Mouse (Mus musculus) ZHBTc4 (cell line): ENCODE data around the gene Golga2.
"Not testable (repeated sequence)": the region's sequence is repeated elsewhere in the genome, so short reads cannot be mapped to it uniquely, and the experiment has no call there.

Experiments
- DNase-seq: peaks from one replicate; pipeline ENCODE4 v3.0.0-alpha.2; 2011; ENCODE audit warnings: low read depth, low spot score

The Golga2 gene

GRCm38 (mm10) chr2:32288371-32288931 lies 1.3 kb downstream of the Golga2 start:
- DNase-seq = no peak

GRCm38 (mm10) chr2:32289578-32289977 lies 2.4 kb downstream of the Golga2 start:
- peak; percentile 80 for DNase-seq

GRCm38 (mm10) chr2:32294348-32294747 lies 7.2 kb downstream of the Golga2 start:
- DNase-seq = no peak

GRCm38 (mm10) chr2:32295285-32295684 lies 8.1 kb downstream of the Golga2 start:
- no peak for DNase-seq

- DNase-seq = not testable (repeated sequence)
These were observed 8.7 kb downstream of the Golga2 start for GRCm38 (mm10) chr2:32295842-32296241.

- DNase-seq = no peak
These were observed 12.3 kb downstream of the Golga2 start for GRCm38 (mm10) chr2:32299469-32299868.

- peak; percentile 28 for DNase-seq
These were observed 15.8 kb downstream of the Golga2 start for GRCm38 (mm10) chr2:32302952-32303351.

- peak; percentile 78 for DNase-seq
These were observed 17.1 kb downstream of the Golga2 start for GRCm38 (mm10) chr2:32304145-32304832.

- DNase-seq = no peak
These were observed 18.5 kb downstream of the Golga2 start for GRCm38 (mm10) chr2:32305668-32306067.

GRCm38 (mm10) chr2:32306176-32306575 lies 19.0 kb downstream of the Golga2 start:
- no peak for DNase-seq

GRCm38 (mm10) chr2:32307247-32307798 lies 20.1 kb downstream of the Golga2 start:
- no peak for DNase-seq

- DNase-seq = peak; percentile 79
These were observed 21.0 kb downstream of the Golga2 start for GRCm38 (mm10) chr2:32307941-32308760.

GRCm38 (mm10) chr2:32308870-32309568 lies 21.8 kb downstream of the Golga2 start:
- no peak for DNase-seq

GRCm38 (mm10) chr2:32310096-32310845 lies 23.1 kb downstream of the Golga2 start:
- DNase-seq = no peak

GRCm38 (mm10) chr2:32311443-32312317 lies 24.5 kb downstream of the Golga2 start:
- DNase-seq = no peak

- peak; percentile 96 for DNase-seq
These were observed 25.3 kb downstream of the Golga2 start for GRCm38 (mm10) chr2:32312318-32312964.

GRCm38 (mm10) chr2:32314831-32315230 lies 27.6 kb downstream of the Golga2 start:
- DNase-seq = no peak

- DNase-seq = no peak
These were observed 28.6 kb downstream of the Golga2 start for GRCm38 (mm10) chr2:32315751-32316150.

- DNase-seq = no peak
These were observed 29.9 kb downstream of the Golga2 start for GRCm38 (mm10) chr2:32316887-32317656.
